Mouse (Mus musculus): ENCODE results near the gene Nol7. TPM values are rescaled to one million over a fixed set of nuclear protein-coding genes. Genes with fewer than 3 reads are reported as not detected.

Gene Nol7
- 202 and 208 TPM in 2 replicates for polyA plus RNA-seq (2016; fragmentation: Nextera tagmentation; extraction: Ambion mirVana)

- peak within 1 kb of the TSS; percentile 69 for H3K4me2 ChIP-seq (replicated peaks)
- WGBS: 2% methylated on average over 66 of the region's 72 CpGs
- peak within 1 kb of the TSS; percentile 86 for H3K9ac ChIP-seq (replicated peaks)
- peak; percentile 93 for ATAC-seq (ENCODE audit: low FRiP score, low read depth)
- H3K36me3 ChIP-seq: peaks cover 48% of the 10 kb centered on the region
- H3K27ac ChIP-seq (replicated peaks): peak within 1 kb of the TSS; percentile 97
- no peaks in the 10 kb centered on the region for H3K27me3 ChIP-seq
- peaks cover 10% of the 10 kb centered on the region for H3K4me1 ChIP-seq
- 0 out of 2 replicates have a peak, but pooled peaks cover 5% of the 10 kb centered on the region for H3K9me3 ChIP-seq
- H3K4me3 ChIP-seq: peak within 1 kb of the TSS; percentile 92
Observed at GRCm38 (mm10) chr13:43398297-43399080, at the start of gene Nol7. Gene Nol7 (plus strand): TSS chr13:43398390.

DNA sequence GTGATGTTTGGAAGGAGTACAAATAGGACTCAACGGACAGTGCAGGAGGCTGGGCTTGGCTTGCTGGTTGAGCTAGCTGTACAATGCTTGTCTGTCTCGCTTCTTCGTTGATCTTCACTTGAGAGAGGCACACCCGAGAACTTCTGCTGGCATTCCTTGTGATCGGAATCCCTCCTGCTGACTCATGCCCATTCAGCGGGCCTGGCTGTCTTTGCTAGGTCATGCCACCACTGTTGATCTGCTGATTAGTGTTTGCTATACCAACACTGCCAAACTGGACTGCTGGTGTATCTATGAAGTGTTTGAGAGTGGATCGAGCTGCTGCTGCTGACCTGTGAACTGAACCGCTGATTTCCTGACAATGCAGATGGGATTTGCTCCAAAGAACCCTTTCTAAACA lies 48.8 kb upstream of the Nol7 start:
- Histone ChIP-seq H3K4me1 (no peaks in the 10 kb centered on the region), H3K27ac (replicated peaks) (no peak overlapping the region), H3K4me2 (replicated peaks) (no peak overlapping the region), H3K9me3 (no peaks in the 10 kb centered on the region), H3K9ac (replicated peaks) (no peak overlapping the region), H3K27me3 (no peaks in the 10 kb centered on the region), H3K4me3 (no peak overlapping the region), H3K36me3 (no peaks in the 10 kb centered on the region)
- WGBS: 80% methylated on average over 8 of the region's 8 CpGs
- ATAC-seq (ENCODE audit: low FRiP score, low read depth): no peak

- H3K4me1 ChIP-seq: no peaks in the 10 kb centered on the region
- H3K9ac ChIP-seq (replicated peaks): no peak overlapping the region
- H3K9me3 ChIP-seq: no peaks in the 10 kb centered on the region
- ATAC-seq (ENCODE audit: low FRiP score, low read depth): no peak
- no peak overlapping the region for H3K4me2 ChIP-seq (replicated peaks)
- no peaks in the 10 kb centered on the region for H3K27me3 ChIP-seq
- 82% methylated on average over 9 of the region's 9 CpGs for whole genome bisulfite sequencing
- H3K27ac ChIP-seq (replicated peaks): no peak overlapping the region
- no peaks in the 10 kb centered on the region for H3K36me3 ChIP-seq
- no peak overlapping the region for H3K4me3 ChIP-seq
Observed at GRCm38 (mm10) chr13:43350489-43351169, 47.6 kb upstream of the Nol7 start.

GRCm38 (mm10) chr13:43353356-43353755 lies 44.8 kb upstream of the Nol7 start:
- 73% methylated on average over 4 of the region's 4 CpGs for WGBS

GRCm38 (mm10) chr13:43354362-43354761 lies 43.8 kb upstream of the Nol7 start:
- 84% methylated on average over 12 of the region's 12 CpGs for WGBS
- no peak for ATAC-seq (ENCODE audit: low FRiP score, low read depth)
- no peak overlapping the region for H3K27ac ChIP-seq (replicated peaks)

More at GRCm38 (mm10) chr13:43353356-43353755, 44.8 kb upstream of the Nol7 start:
- no peaks in the 10 kb centered on the region for H3K27me3 ChIP-seq
- no peaks in the 10 kb centered on the region for H3K4me1 ChIP-seq
- no peak overlapping the region for H3K9ac ChIP-seq (replicated peaks)
- no peak overlapping the region for H3K4me3 ChIP-seq
- no peak overlapping the region for H3K27ac ChIP-seq (replicated peaks)
- H3K36me3 ChIP-seq: no peaks in the 10 kb centered on the region
- H3K4me2 ChIP-seq (replicated peaks): no peak overlapping the region
- ATAC-seq (ENCODE audit: low FRiP score, low read depth): no peak
- no peaks in the 10 kb centered on the region for H3K9me3 ChIP-seq

GRCm38 (mm10) chr13:43356346-43357125 lies 41.7 kb upstream of the Nol7 start:
- Histone ChIP-seq H3K4me1 (peaks cover 5% of the 10 kb centered on the region; the same call in 1 of the 2 replicates), H3K4me2 (replicated peaks) (no peak overlapping the region), H3K9ac (replicated peaks) (no peak overlapping the region), H3K27ac (replicated peaks) (no peak overlapping the region), H3K36me3 (no peaks in the 10 kb centered on the region), H3K27me3 (no peaks in the 10 kb centered on the region), H3K9me3 (no peaks in the 10 kb centered on the region), H3K4me3 (no peak overlapping the region)
- ATAC-seq (ENCODE audit: low FRiP score, low read depth): no peak
- 89% methylated on average over 14 of the region's 14 CpGs for WGBS

More at GRCm38 (mm10) chr13:43354362-43354761, 43.8 kb upstream of the Nol7 start:
- Histone ChIP-seq H3K9ac (replicated peaks) (no peak overlapping the region), H3K9me3 (no peaks in the 10 kb centered on the region), H3K36me3 (no peaks in the 10 kb centered on the region), H3K4me1 (peaks cover 5% of the 10 kb centered on the region; the same call in 1 of the 2 replicates), H3K4me2 (replicated peaks) (no peak overlapping the region), H3K4me3 (no peak overlapping the region), H3K27me3 (no peaks in the 10 kb centered on the region)

DNA sequence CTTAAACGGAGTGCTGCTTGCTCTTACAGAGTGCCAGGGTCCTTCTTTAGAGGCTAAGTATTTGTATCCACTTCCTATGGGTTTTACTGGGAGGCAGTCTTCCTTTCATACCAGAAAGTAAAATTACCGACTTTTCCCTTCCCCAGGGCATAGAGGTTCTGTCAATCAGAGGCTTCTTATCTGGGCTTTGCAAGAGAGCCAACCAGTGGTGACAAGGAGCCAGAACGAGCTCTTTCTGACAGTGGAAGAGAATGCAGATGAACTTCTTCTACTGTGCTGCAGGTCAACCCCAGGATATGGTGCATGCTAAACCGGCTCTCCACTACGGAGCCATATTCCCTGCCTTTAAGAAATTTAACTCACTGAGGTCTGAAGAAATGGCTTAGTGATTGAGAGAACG lies 37.7 kb upstream of the Nol7 start:
- no peak for ATAC-seq (ENCODE audit: low FRiP score, low read depth)
- Histone ChIP-seq H3K9ac (replicated peaks) (no peak overlapping the region), H3K36me3 (no peaks in the 10 kb centered on the region), H3K4me2 (replicated peaks) (no peak overlapping the region), H3K27me3 (no peaks in the 10 kb centered on the region), H3K4me3 (no peak overlapping the region), H3K9me3 (no peaks in the 10 kb centered on the region), H3K4me1 (peaks cover 9% of the 10 kb centered on the region), H3K27ac (replicated peaks) (no peak overlapping the region)
- WGBS: 70% methylated on average over 6 of the region's 6 CpGs

GRCm38 (mm10) chr13:43362353-43362752 lies 35.8 kb upstream of the Nol7 start:
- Histone ChIP-seq H3K4me1 (peaks cover 17% of the 10 kb centered on the region), H3K36me3 (no peaks in the 10 kb centered on the region), H3K4me2 (replicated peaks) (no peak overlapping the region), H3K27me3 (no peaks in the 10 kb centered on the region), H3K27ac (replicated peaks) (no peak overlapping the region), H3K9me3 (no peaks in the 10 kb centered on the region), H3K4me3 (no peak overlapping the region), H3K9ac (replicated peaks) (no peak overlapping the region)
- WGBS: 83% methylated on average over 9 of the region's 9 CpGs
- ATAC-seq (ENCODE audit: low FRiP score, low read depth): no peak

DNA sequence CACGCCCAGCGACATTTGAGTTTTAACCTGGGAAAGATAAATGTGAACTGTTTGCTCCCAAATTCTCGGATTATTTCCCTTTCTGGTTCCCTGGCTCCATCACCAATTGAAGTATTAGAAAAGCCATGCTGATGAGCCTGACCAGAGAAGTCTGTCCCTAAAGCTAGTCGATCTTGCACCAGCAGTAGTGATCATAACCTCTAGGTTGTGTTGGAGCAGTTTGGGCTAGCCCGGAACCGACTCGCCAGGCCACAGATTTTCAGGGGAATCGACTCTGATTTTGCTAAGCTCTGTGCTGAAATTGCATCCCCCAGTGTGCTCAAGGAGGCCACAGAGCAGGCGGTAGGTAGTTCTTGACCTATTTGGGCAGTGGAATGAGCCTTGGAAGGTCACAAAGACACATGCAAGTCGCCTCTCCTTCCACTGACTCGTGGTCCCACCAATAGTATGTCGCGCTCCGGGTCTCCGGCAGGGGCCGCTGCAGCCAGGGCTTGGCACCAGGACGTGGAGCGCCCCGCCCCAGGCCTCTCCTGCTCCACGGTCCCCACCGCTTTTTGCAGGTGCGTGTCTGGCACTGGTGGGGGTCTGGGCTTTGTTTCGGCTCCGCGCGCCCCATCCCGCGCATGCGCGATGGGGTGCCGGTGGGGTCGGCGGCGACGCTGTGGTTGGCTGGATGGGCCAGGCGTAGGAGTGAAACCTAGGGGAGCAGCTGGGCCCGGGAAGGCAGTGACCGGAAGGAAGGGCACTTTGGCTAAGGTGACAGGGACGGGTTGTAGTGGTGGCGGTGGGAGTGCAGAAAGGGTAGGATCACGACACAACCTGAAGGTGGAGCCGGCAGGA lies 33.0 kb upstream of the Nol7 start, which contains the start of gene Sirt5:
Sirt5 (plus strand) TSS at position 512 of the 840 bp plus-strand sequence.
- Histone ChIP-seq H3K27ac (replicated peaks) (peak within 1 kb of the TSS; percentile 63), H3K9ac (replicated peaks) (peak within 1 kb of the TSS; percentile 72), H3K9me3 (no peaks in the 10 kb centered on the region), H3K27me3 (no peaks in the 10 kb centered on the region), H3K36me3 (no peaks in the 10 kb centered on the region), H3K4me1 (peaks cover 12% of the 10 kb centered on the region), H3K4me3 (peak within 1 kb of the TSS; percentile 56), H3K4me2 (replicated peaks) (peak within 1 kb of the TSS; percentile 73)
- peak; percentile 95 for ATAC-seq (ENCODE audit: low FRiP score, low read depth)
- WGBS: 14% methylated on average over 42 of the region's 42 CpGs

DNA sequence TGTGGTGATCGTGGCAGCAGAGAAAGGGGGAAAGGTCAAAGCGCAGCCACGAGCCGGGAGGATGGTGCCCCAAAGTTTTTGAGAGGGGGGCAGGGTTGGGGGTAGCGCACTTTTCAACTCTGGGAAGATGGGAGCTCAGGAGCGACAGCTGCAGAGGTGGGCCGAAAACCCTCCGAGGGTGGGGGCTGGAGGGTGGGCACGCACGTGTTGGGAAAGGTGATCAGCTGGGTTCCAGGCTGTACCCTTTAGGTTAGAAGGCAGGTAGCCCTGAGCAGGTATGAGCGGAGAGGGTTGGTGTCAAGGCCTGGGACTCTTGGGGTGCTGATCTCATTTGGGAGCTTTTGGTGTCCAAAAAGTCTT lies 32.4 kb upstream of the Nol7 start:
- peak overlapping the region; percentile 63 for H3K27ac ChIP-seq (replicated peaks)
- peaks cover 3% of the 10 kb centered on the region; the same call in 1 of the 2 replicates for H3K36me3 ChIP-seq
- 10% methylated on average over 11 of the region's 11 CpGs for WGBS
- ATAC-seq (ENCODE audit: low FRiP score, low read depth): peak; percentile 59
- peak overlapping the region; percentile 73 for H3K4me2 ChIP-seq (replicated peaks)
- H3K27me3 ChIP-seq: no peaks in the 10 kb centered on the region
- no peaks in the 10 kb centered on the region for H3K9me3 ChIP-seq
- H3K9ac ChIP-seq (replicated peaks): peak overlapping the region; percentile 72
- H3K4me1 ChIP-seq: peaks cover 12% of the 10 kb centered on the region
- peak overlapping the region; percentile 56 for H3K4me3 ChIP-seq

DNA sequence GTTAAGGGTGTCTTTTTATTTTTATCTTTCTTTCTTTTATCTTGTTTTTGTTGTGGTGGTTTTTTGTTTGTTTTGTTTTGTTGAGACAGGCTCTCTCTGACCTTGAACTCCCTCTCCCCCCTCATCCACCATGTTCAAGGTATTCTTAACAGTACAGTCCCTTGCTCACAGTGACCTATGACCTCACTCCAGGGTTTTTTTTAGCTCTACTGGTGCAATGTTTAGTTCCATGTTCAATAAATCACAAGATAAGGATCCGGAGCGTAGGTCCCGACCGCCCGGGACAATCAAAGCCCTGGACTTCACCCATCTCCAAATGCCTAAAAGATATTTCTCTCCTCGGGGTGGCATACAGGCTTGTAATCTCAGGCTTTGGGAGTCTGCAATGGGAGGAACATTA lies 28.1 kb upstream of the Nol7 start:
- Histone ChIP-seq H3K9me3 (peaks cover 3% of the 10 kb centered on the region; the same call in 1 of the 2 replicates), H3K4me1 (peaks cover 8% of the 10 kb centered on the region), H3K27ac (replicated peaks) (no peak overlapping the region), H3K4me3 (no peak overlapping the region), H3K9ac (replicated peaks) (no peak overlapping the region), H3K27me3 (no peaks in the 10 kb centered on the region), H3K36me3 (peaks cover 26% of the 10 kb centered on the region), H3K4me2 (replicated peaks) (no peak overlapping the region)
- no peak for ATAC-seq (ENCODE audit: low FRiP score, low read depth)
- 95% methylated on average over 6 of the region's 6 CpGs for WGBS

Measured in midbrain, embryonic 12.5 days (tissue).